Mouse (Mus musculus): ENCODE measurements around the gene Gm13283. TPM values are rescaled to one million over a fixed set of nuclear protein-coding genes. Genes with fewer than 3 reads are reported as not detected.
"Not testable (repeated sequence)": the region's sequence is repeated elsewhere in the genome, so short reads cannot be mapped to it uniquely, and the experiment has no call there.

The Gm13283 gene
- polyA plus RNA-seq, 1 experiment from 2014 or later: not detected

DNA sequence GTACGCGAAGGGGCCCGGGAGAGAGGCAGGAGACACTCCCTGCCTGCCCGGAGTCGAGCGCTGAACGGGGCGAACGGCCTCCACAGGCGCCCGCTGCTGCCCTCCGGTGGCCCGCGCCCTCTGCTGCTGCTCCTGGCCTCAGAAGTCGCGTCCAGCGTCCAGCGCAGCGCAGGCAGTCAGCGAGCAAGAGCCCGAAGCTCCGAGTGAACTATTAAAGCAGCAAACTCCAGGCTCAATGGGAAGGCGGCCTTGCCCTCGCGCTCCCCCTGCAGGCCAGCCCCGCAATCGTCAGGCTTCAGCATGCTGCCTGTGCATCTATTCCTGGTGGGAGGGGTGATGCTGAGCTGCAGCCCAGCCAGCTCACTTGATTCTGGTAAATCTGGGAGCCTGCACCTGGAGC is 25.5 kb downstream of the Gm13283 start, which contains the start of gene Gm13276:
Gene Gm13276 (plus strand): TSS at position 301 of the 400 bp plus-strand sequence.
- H3K4me3 ChIP-seq (ENCODE audit: inconsistent target); H3K79me2 ChIP-seq (ENCODE audit: inconsistent target); H3K36me3 ChIP-seq (ENCODE audit: inconsistent target); H3K27ac ChIP-seq: not testable (repeated sequence)
- no CpG with 5 or more reads among the region's 27 CpGs for WGBS (ENCODE audit: missing documents)

DNA sequence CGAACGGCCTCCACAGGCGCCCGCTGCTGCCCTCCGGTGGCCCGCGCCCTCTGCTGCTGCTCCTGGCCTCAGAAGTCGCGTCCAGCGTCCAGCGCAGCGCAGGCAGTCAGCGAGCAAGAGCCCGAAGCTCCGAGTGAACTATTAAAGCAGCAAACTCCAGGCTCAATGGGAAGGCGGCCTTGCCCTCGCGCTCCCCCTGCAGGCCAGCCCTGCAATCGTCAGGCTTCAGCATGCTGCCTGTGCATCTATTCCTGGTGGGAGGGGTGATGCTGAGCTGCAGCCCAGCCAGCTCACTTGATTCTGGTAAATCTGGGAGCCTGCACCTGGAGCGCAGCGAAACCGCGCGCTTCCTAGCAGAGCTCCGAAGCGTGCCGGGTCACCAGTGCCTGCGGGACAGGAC is 28.5 kb downstream of the Gm13283 start, which contains the start of gene Gm13277:
Gene Gm13277 (plus strand): TSS at position 231 of the 400 bp plus-strand sequence.
- H3K27ac ChIP-seq; H3K79me2 ChIP-seq (ENCODE audit: inconsistent target); H3K36me3 ChIP-seq (ENCODE audit: inconsistent target); H3K4me3 ChIP-seq (ENCODE audit: inconsistent target): not testable (repeated sequence)
- WGBS (ENCODE audit: missing documents): no CpG with 5 or more reads among the region's 28 CpGs

GRCm38 (mm10) chr4:88791250-88791649 is 31.3 kb downstream of the Gm13283 start, which contains the start of gene Gm13278:
Gm13278 (plus strand) TSS chr4:88791550.
- not testable (repeated sequence) for H3K36me3 ChIP-seq (ENCODE audit: inconsistent target); H3K79me2 ChIP-seq (ENCODE audit: inconsistent target); H3K27ac ChIP-seq; H3K4me3 ChIP-seq (ENCODE audit: inconsistent target)
- WGBS (ENCODE audit: missing documents): no CpG with 5 or more reads among the region's 28 CpGs

DNA sequence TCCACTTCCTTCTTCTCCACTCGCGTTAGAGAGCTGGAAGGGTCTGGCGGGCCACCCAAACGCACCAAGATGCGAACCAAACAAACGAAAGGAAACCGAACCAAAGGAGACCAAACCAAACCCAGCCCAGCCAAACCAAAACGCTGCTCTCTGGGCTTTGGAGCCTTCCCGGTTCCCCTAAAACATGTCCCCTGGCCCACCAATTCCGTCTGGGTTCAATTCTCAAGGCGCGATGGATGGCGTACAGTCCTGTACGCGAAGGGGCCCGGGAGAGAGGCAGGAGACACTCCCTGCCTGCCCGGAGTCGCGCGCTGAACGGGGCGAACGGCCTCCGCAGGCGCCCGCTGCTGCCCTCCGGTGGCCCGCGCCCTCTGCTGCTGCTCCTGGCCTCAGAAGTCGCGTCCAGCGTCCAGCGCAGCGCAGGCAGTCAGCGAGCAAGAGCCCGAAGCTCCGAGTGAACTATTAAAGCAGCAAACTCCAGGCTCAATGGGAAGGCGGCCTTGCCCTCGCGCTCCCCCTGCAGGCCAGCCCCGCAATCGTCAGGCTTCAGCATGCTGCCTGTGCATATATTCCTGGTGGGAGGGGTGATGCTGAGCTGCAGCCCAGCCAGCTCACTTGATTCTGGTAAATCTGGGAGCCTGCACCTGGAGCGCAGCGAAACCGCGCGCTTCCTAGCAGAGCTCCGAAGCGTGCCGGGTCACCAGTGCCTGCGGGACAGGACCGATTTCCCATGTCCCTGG is 34.2 kb downstream of the Gm13283 start, which contains the start of gene Gm13275:
Gene Gm13275 (plus strand): TSS at position 552 of the 740 bp plus-strand sequence.
- not testable (repeated sequence) for H3K27ac ChIP-seq
- 0% methylated on average over 1 of the region's 52 CpGs for WGBS (ENCODE audit: missing documents)

DNA sequence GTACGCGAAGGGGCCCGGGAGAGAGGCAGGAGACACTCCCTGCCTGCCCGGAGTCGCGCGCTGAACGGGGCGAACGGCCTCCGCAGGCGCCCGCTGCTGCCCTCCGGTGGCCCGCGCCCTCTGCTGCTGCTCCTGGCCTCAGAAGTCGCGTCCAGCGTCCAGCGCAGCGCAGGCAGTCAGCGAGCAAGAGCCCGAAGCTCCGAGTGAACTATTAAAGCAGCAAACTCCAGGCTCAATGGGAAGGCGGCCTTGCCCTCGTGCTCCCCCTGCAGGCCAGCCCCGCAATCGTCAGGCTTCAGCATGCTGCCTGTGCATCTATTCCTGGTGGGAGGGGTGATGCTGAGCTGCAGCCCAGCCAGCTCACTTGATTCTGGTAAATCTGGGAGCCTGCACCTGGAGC is 37.2 kb downstream of the Gm13283 start, which contains the start of gene Gm13279:
Gene Gm13279 (plus strand): TSS at position 301 of the 400 bp plus-strand sequence.
- H3K36me3 ChIP-seq (ENCODE audit: inconsistent target); H3K27ac ChIP-seq; H3K79me2 ChIP-seq (ENCODE audit: inconsistent target); H3K4me3 ChIP-seq (ENCODE audit: inconsistent target): not testable (repeated sequence)
- no CpG with 5 or more reads among the region's 28 CpGs for WGBS (ENCODE audit: missing documents)

More for the DNA sequence above, 34.2 kb downstream of the Gm13283 start, which contains the start of gene Gm13275:
- not testable (repeated sequence) for H3K36me3 ChIP-seq (ENCODE audit: inconsistent target); H3K4me3 ChIP-seq (ENCODE audit: inconsistent target); H3K79me2 ChIP-seq (ENCODE audit: inconsistent target)

GRCm38 (mm10) chr4:88799365-88799764 is 39.4 kb downstream of the Gm13283 start, which contains the start of gene Gm13285:
Gm13285 (plus strand) TSS chr4:88799665.
- WGBS (ENCODE audit: missing documents): no CpG with 5 or more reads among the region's 7 CpGs
- H3K36me3 ChIP-seq (ENCODE audit: inconsistent target); H3K27ac ChIP-seq; H3K4me3 ChIP-seq (ENCODE audit: inconsistent target); H3K79me2 ChIP-seq (ENCODE audit: inconsistent target): not testable (repeated sequence)

- H3K27ac ChIP-seq; H3K36me3 ChIP-seq (ENCODE audit: inconsistent target); H3K4me3 ChIP-seq (ENCODE audit: inconsistent target); H3K79me2 ChIP-seq (ENCODE audit: inconsistent target): not testable (repeated sequence)
- no CpG with 5 or more reads among the region's 29 CpGs for WGBS (ENCODE audit: missing documents)
Observed at GRCm38 (mm10) chr4:88802954-88803353, 43.0 kb downstream of the Gm13283 start, which contains the start of gene Gm13287. Gm13287 (plus strand) TSS chr4:88803254.

- H3K79me2 ChIP-seq (ENCODE audit: inconsistent target); H3K27ac ChIP-seq; H3K36me3 ChIP-seq (ENCODE audit: inconsistent target); H3K4me3 ChIP-seq (ENCODE audit: inconsistent target): not testable (repeated sequence)
- WGBS (ENCODE audit: missing documents): no CpG with 5 or more reads among the region's 8 CpGs
Observed at GRCm38 (mm10) chr4:88805231-88805630, 45.3 kb downstream of the Gm13283 start, which contains the start of gene Gm13288. Gm13288 (plus strand) TSS chr4:88805531.

DNA sequence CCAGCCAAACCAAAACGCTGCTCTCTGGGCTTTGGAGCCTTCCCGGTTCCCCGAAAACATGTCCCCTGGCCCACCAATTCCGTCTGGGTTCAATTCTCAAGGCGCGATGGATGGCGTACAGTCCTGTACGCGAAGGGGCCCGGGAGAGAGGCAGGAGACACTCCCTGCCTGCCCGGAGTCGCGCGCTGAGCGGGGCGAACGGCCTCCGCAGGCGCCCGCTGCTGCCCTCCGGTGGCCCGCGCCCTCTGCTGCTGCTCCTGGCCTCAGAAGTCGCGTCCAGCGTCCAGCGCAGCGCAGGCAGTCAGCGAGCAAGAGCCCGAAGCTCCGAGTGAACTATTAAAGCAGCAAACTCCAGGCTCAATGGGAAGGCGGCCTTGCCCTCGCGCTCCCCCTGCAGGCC is 45.8 kb downstream of the Gm13283 start:
- not testable (repeated sequence) for H3K36me3 ChIP-seq (ENCODE audit: inconsistent target); H3K4me3 ChIP-seq (ENCODE audit: inconsistent target); H3K79me2 ChIP-seq (ENCODE audit: inconsistent target); H3K27ac ChIP-seq
- no CpG with 5 or more reads among the region's 34 CpGs for whole genome bisulfite sequencing (ENCODE audit: missing documents)

Other genes with a start within 250 kb of the Gm13283 start
- gene Ifnb1, start 237.3 kb upstream of the Gm13283 start, polyA plus RNA-seq (2018): 0.23 TPM in 1 of 3 replicates, not detected in the others
- gene Ifna15, start 201.9 kb upstream of the Gm13283 start, polyA plus RNA-seq (2018): not detected in 3 replicates
- gene Ifna14, start 188.3 kb upstream of the Gm13283 start, polyA plus RNA-seq (2018): not detected in 3 replicates
- gene Ifna9, start 167.7 kb upstream of the Gm13283 start, polyA plus RNA-seq (2018): not detected in 3 replicates
- gene Ifna12, start 156.7 kb upstream of the Gm13283 start, polyA plus RNA-seq (2018): not detected in 3 replicates
- not detected in 3 replicates for gene C87499, start 125.7 kb upstream of the Gm13283 start, polyA plus RNA-seq (2018)
- gene Ifna13, start 115.7 kb upstream of the Gm13283 start, polyA plus RNA-seq (2018): not detected in 3 replicates
- gene Ifna16, start 83.2 kb upstream of the Gm13283 start, polyA plus RNA-seq (2018): not detected in 3 replicates
- gene Ifna2, start 76.2 kb upstream of the Gm13283 start, polyA plus RNA-seq (2018): not detected in 3 replicates
- gene Ifnab, start 68.8 kb upstream of the Gm13283 start, polyA plus RNA-seq (2018): not detected in 3 replicates
- gene Gm26566, start 38.3 kb upstream of the Gm13283 start, polyA plus RNA-seq (2018): 0.47 TPM in 1 of 3 replicates, not detected in the others
- 50.3 to 101 TPM (median 75.4 TPM) in 3 replicates for gene Klhl9, start 37.7 kb upstream of the Gm13283 start, polyA plus RNA-seq (2018)
- not detected in 3 replicates for gene Gm13271, start 5.3 kb upstream of the Gm13283 start, polyA plus RNA-seq (2018)
- gene Gm13290, start 13.7 kb downstream of the Gm13283 start, polyA plus RNA-seq (2018): not detected in 3 replicates
- gene Gm13289, start 16.8 kb downstream of the Gm13283 start, polyA plus RNA-seq (2018): not detected in 3 replicates
- not detected in 3 replicates for gene Gm13272, start 19.7 kb downstream of the Gm13283 start, polyA plus RNA-seq (2018)
- gene Ifnz, start 22.0 kb downstream of the Gm13283 start, polyA plus RNA-seq (2018): not detected in 3 replicates
- gene Gm13276, start 25.6 kb downstream of the Gm13283 start, polyA plus RNA-seq (2018): not detected in 3 replicates
- not detected in 3 replicates for gene Gm13277, start 28.5 kb downstream of the Gm13283 start, polyA plus RNA-seq (2018)
- not detected in 3 replicates for gene Gm13278, start 31.4 kb downstream of the Gm13283 start, polyA plus RNA-seq (2018)
- gene Gm13275, start 34.4 kb downstream of the Gm13283 start, polyA plus RNA-seq (2018): not detected in 3 replicates
- not detected in 3 replicates for gene Gm13279, start 37.3 kb downstream of the Gm13283 start, polyA plus RNA-seq (2018)
- not detected in 3 replicates for gene Gm13285, start 39.5 kb downstream of the Gm13283 start, polyA plus RNA-seq (2018)
- not detected in 3 replicates for gene Gm13287, start 43.1 kb downstream of the Gm13283 start, polyA plus RNA-seq (2018)
- gene Gm13288, start 45.4 kb downstream of the Gm13283 start, polyA plus RNA-seq (2018): not detected in 3 replicates
- not detected in 3 replicates for gene Ifna7, start 56.1 kb downstream of the Gm13283 start, polyA plus RNA-seq (2018)
- gene Ifna11, start 59.8 kb downstream of the Gm13283 start, polyA plus RNA-seq (2018): not detected in 3 replicates
- not detected in 3 replicates for gene Ifna6, start 67.3 kb downstream of the Gm13283 start, polyA plus RNA-seq (2018)
- not detected in 3 replicates for gene Ifna5, start 75.4 kb downstream of the Gm13283 start, polyA plus RNA-seq (2018)
- gene Ifna4, start 81.7 kb downstream of the Gm13283 start, polyA plus RNA-seq (2018): not detected in 3 replicates
- not detected in 3 replicates for gene Ifna1, start 90.0 kb downstream of the Gm13283 start, polyA plus RNA-seq (2018)
- gene Ifne, start 120.1 kb downstream of the Gm13283 start, polyA plus RNA-seq (2018): not detected in 3 replicates